Mouse (Mus musculus): Measurements from ENCODE around the gene AI854703.

- TF ChIP-seq CTCF (IDR thresholded peaks at IDR 0.05; ENCODE audit: low read depth, low read length) (no peak), GATA1 (IDR thresholded peaks at IDR 0.05; ENCODE audit: borderline replicate concordance, low read length) (no peak), POLR2AphosphoS5 (IDR thresholded peaks at IDR 0.05; ENCODE audit: insufficient replicate concordance, low read depth, low read length) (no peak), TAL1 (conservative IDR thresholded peaks at IDR 0.05; ENCODE audit: low read depth, low read length) (no peak)
Observed at GRCm38 (mm10) chr6:48677492-48678345, 51.2 kb downstream of the AI854703 start.
